Mouse (Mus musculus): ENCODE data around the gene Enpp6.
A peak's percentile ranks its signal among the peaks of the same experiment; 100 is the strongest.

Gene Enpp6

DNA sequence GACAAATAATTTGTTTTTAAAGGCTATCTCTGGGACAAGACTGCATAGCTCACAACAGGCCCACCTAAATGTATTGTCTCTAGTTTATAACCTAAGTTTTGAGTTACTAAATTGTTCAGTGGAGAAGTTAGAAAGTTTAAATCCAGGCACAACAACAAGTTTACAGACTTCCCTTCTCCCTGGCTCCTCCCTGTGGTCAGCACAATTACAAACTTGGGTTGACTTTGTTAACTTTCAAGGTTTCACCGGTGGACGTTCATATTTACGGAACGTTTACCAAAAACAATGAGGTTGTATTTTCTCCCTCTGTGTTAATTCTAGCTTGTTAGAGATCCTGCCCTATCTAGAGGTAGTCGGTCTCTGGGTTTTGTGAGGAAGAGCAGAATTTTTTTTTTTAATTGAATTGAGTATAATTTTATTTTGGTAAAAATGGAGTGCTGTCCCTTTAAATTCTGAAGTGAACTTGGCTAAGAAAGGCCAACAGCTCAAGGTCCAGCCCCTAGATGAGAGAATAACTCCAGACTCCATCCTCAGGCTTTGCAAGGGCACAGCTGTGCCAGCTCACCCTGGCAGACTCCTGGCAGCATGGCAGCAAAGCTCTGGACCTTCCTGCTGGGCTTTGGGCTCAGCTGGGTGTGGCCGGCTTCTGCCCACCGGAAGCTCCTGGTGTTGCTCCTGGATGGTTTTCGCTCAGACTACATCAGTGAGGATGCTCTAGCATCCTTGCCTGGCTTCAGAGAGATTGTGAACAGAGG, at the start of gene Enpp6:
Gene Enpp6, plus strand, starts transcription at position 502 of the 755 bp plus-strand sequence.
- no peak for DNase-seq (ENCODE audit: low spot score in 2 of 2)

DNA sequence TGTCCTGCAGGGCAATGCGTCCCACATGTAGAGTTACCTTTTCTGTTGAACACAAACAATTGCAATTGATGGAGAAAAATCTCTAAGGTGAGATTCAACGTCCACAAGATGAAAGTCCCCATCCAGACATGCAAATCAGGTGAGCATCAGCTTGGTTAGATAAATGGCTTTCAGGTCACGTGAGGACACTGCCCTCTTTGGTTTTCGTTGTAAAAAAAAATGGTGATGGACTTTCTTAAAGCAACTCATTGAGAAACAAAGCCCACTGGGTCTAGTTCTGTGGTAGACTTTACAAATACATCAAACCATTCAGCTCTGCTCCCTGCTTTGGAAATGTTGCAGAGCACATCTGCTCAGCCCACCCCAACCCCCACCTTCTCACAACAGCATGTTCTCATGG, 48.5 kb upstream of the Enpp6 start:
- no peak for DNase-seq (ENCODE audit: low spot score in 2 of 2)

DNA sequence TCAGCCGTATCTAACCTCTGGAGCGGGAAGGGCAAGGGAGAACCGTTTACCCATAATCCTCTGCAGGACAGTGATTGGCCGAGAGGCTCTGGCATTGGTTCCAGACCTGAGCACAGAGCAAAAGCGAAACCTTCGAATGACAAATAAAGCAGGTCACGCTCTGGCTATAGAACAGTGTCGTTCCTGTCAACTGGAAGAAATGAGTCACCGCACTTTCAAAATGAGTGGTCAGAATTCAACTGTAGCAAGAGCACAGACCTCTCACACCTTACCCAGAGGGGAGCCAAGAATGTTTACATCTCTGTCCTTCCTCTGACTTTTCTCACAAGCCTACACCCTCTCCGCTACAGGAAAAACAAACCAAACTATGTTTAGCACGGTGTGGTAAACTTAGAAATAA, 45.4 kb upstream of the Enpp6 start:
- DNase-seq (ENCODE audit: low spot score in 2 of 2) = no peak

DNA sequence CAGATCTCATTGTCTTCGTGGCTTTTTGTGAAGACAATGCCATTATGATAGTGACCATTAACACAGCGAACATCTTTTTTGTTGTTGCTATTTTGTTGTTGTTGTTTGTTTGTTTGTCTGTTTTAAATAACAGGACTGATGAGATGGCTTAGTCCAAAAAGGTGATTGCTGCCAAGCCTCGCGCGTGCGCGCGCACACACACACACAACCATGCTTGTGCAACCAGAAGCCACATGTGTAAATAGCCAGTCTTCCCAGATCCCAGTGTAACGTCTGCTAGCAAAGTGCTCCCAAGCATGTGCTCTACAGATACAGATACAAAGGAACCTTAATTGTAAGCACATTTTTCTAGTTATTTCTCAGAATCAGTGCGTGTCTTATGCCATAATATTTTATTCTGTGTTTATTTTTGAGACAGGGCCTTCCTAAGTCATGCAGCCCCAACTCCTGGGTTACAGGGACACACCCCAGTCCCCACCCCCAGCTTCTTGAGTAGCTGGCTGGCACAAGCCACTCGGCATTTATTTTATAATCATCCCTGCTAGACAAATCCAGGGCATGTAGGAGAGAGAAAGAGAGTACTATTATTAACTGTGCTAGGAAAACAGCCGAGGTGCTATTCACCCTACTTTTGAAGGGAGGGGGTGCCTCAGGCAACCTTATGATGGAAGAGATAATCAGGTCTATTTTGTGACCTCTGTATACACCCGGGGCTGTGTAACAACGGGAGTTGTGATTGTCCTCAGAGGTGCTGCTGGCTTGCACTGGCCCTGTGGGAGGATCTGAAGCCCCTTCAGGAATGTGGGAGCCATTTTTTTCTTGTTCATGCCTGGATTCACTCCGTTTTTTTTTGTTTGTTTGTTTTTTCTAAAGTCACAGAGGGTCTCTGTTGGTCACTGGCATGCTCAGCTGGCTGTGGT, 44.7 kb upstream of the Enpp6 start:
- no peak for DNase-seq (ENCODE audit: low spot score in 2 of 2)

DNA sequence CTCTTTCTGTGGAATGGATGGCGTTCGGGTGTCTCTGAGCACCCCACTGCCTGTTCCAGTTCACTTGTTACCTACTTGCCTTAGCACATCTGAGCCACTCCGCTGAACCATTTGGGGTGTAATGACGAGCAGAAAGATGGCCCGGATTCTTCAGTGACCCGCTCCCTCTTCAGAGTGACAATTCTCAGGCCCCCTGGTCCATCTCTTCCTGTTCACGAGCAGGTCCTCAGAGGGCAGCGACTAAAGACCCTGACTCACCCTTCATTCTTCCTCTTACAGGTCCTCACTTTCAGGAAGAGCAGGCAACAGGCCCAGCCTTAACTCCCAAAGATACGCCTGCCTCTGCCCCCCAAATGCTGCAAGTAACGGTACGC, 44.0 kb upstream of the Enpp6 start:
- no peak for DNase-seq (ENCODE audit: low spot score in 2 of 2)

DNA sequence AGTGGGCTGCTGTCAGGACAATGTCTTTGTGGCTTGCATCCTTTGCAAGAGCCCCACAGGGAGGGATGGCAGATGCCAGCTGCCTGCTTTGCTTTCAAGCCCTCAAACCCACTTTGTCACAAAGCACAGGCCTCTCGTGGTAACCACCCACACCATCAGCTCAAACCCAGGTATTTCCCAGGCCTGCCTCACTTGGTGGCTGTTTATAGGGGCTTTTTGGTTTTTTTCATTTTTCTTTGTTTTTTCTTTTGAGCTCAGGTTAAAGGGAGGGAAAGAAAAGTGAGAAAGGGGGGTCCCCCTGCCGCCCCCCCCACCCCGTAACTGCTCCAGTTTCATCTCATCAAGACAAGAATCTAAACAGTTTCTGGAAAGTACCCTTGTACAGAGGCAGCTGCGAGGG, 43.4 kb upstream of the Enpp6 start:
- DNase-seq (ENCODE audit: low spot score in 2 of 2) = no peak

DNA sequence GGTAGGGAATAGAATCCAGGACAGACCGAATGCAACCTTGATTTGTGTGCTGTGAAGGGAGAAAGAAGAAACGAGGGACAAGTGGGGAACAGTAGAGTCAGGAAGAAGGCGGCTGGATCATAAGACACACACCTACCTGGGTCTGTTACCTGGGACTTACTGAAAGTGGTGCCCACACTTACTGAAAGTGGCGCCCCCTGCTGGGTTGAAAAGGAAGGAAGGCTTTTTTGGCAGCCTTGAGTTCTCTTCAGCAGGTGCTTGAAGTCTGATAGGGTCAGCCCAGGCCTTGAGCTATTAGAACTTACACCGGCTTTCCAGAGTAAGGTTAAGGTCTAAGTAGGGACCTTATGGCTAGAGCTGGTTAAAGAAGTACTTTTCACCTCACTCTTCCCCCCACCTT, 40.5 kb upstream of the Enpp6 start:
- no peak for DNase-seq (ENCODE audit: low spot score in 2 of 2)

DNA sequence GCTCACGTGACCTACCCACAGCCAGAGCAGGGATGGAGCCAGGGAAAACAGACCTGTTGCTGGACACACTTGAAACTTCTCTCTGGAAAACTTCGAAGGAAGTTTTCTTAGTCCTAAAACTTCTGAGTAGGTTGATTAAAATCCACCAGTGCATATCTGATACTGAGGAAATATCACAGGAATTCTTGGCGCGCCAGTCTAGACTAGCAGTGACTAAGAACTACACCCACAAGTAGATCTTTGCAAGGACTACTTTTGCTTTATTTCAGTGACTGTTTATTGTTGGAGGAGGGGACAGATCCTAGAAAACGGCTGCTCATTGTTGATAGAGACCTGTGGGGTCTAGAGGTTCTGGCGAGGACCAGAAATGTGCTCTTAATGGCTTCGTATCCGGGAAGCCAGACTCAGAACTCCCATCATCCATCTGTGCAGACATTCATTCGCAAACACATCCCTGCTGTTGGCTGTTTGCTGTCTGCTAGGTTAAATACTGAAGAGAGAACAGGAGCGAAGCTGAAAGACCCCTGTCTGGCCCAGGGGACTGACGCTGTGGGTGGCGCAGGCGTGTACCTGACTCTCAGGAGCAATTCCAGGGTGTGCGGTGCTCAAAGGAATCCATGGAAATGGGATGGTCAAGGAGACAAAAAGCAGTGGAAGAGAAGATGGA, 38.5 kb upstream of the Enpp6 start:
- no peak for DNase-seq (ENCODE audit: low spot score in 2 of 2)

DNA sequence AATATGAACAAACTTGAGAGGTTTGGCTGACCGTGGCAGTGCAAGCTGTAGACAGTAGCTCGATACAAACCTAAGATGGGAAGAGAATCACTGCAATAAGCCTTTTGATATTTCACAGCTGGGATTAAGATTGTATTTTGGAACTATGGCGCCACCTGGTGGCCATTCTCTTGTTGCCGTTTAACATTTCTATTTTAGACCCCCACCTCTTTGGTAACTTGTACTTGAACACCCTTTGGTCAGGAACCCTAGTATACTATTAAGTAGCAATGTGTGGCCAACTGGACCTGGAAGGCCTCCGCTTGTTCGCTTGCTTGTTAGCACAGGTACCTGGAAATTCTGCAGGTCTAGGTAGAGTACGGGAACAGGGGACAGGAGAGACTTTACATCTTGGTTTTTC, 33.2 kb upstream of the Enpp6 start:
- DNase-seq (ENCODE audit: low spot score in 2 of 2) = peak; percentile 45 to 77

DNA sequence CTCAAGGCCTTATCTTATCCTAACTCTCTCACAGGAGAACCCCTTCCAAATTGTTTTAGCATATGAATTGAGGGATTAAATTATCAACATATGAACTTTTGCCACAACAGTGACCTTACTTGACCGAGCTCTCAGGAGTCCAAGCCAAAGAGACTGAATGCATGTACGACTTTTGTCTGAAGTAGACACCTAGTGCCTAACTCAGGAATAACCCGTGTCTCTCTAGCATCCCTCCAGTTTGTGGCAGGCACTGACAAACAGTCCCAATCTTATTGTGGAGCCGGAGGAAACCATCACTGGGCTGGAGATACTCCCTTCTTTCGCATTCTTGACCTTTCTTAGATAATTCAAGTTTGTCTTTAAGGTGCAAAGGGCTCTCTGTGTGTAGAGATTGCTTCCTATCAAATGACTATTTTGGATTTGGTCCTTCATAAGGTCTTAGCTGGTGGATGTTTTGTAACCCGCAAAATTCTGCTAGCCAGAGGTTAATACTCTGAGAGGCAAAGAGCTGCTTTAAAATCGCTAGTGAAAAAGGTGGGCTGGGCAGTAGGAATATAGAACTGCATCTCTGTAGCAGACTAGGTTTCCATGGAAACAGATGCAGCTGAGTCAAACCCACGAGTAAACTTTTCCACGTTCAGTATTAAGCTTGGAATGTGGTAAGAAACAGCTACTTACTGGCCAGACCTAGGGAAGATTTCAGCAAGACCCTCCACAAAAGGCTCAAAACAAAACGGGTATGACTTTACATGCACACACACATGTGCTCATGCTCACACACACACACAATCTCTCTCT, 23.9 kb upstream of the Enpp6 start:
- no peak for DNase-seq (ENCODE audit: low spot score in 2 of 2)

DNA sequence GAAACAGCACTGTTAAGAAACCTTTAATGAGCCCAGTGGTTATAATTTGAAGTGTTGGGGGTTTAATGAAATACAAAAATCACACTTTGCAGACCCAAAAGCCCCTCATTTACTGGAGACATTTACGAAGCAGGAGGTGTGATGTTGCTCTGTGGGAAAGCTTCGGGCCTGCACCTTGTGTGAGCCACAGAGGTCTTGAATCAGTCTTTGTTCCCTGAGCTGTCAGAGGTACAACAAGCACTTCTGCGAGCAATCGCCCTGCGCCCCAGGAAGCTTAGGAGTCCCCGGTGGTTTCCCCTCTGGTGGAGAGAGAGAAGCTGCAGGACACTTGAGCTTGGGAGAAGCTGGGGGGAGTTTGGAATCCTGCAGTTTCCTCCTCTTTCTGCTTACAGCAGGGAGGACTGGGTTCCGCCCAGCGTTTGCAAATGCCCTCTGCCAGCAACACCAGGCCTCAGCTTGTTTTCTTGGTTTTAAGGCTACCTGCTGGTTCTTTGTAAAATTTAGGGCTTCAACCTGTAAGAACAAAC, 23.0 kb upstream of the Enpp6 start:
- DNase-seq (ENCODE audit: low spot score in 2 of 2) = no peak

DNA sequence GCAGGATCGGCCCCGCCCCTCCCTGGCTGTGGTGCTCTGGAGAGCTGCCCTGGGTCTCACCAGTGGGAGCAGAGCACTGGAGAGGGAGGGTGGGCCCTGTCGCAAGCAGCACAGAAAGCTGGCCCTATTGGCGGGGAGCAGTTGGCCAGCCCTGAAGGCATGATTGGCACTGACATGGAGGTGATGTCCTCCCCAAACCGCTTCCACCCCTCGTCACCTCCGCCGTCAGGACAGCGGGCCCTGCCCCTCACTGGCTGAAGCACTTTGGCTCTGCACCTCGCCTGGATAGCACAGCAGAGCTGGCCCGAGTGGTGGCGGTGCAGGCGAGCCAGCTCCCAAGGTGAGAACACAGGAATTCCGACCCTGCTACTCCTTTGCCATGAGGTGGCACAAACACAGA, 20.9 kb upstream of the Enpp6 start:
- no peak for DNase-seq (ENCODE audit: low spot score in 2 of 2)

DNA sequence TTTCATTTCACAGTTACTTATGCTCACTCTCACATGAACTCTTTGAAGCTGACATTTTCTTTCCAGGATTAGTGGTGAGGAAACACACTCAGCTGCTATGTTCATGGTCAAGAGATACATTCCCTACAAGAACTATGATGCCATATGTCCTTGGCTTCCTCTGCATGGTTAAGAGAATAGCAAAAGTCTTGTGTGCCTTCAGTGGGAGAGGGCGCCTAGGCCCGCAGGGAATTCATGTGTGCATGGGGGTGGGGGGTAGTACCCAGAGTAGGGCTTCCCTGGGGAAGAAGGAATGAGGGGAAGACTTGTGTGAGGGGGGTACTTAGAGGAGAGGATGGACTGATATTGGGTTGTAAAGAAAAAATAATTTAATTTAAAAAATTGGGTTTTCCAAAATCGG, 18.0 kb upstream of the Enpp6 start:
- DNase-seq (ENCODE audit: low spot score in 2 of 2) = no peak

DNA sequence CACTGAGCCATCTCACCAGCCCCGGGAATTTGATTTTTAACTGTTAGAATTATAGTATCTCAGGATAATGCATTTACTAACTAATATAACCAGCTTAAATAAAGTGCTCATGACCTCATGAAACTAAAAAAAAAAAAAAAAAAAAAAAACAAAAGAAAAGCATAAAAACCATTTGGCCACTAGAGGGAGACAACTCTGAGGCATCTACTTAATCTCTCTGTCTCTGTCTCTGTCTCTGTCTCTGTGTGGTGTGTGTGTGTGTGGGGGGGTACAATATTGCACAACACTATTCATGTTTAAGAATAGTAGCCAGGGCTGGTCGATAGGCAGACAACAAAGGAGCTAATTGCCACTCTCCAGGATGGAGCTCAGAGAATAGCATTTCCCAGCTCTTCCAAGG, 17.3 kb upstream of the Enpp6 start:
- DNase-seq (ENCODE audit: low spot score in 2 of 2) = no peak

DNA sequence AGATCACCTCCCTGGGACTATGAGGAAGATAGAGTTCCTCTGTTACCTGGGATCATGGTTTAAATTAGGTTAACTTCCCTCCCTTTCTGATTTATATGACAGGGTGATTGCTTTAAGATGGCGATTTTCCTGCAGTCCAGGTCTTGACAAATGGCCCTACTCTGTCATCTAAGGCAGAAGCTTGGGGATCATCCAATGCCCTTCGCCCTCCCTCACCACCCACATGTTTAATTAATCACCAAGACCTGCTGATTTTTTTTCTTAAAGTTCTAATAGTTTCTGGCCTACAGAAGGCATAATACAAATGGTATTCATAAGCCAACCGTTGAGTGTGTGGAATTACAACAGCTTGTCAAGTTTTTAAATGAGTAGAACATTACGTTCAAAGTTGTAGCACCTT, 9.3 kb upstream of the Enpp6 start:
- DNase-seq (ENCODE audit: low spot score in 2 of 2) = no peak

DNA sequence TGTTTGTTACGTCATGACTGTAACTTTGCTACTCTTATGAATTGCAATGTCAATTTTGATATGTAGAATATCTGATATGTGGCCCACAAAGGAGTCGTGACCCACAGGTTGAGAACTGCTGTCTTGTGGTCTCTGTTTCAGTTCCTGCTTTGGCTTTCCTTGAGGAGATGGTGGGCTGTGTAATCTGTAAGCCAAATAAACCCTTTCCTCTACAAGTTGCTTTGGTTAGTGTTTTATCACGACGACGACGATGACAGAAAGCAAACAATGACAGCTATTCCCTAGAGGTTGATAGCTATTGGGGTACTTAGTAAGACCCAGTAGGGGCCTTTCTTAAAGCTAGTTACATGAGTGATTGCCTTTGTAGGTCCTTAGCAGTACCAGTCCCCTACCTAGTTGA, 4.5 kb upstream of the Enpp6 start:
- no peak for DNase-seq (ENCODE audit: low spot score in 2 of 2)

DNA sequence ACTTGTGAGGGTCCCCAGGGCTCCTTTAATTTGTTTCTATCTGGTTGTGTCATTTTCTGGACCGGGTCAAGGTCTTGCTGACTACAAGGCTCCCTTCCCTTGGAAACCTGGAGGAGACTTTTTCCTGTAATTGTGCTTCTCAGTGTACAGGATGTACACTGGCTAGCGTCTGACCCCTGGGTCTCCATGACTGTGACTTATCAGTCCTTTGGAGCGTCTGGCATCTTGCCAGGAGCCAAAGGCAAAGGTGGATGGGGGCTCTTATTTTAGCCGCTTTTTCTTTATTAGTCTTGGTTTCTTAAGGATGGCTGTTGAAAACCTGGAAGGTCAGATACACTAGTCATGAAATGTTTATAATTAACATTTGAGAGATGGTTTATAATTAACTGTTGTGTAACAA, 3.9 kb upstream of the Enpp6 start:
- DNase-seq (ENCODE audit: low spot score in 2 of 2) = no peak

DNA sequence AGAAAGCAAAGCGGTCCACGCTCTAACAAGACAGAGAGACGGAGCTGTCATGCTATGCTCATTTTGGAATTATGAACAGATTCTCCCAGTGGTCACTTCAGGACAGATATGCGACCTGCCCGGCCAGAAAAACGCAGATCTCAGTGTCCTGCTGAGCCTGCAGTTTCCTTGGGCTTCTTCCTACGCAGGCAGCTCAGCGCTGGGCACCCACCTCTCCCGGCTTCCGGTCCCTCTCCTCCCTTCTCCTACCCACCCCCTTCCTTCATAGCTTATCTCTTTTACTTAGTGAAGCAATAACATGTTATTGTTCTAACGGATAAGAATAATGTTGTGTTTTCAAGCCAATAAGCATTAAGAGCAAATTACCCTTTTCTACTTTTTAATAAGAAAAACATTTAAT, 2.0 kb upstream of the Enpp6 start:
- no peak for DNase-seq (ENCODE audit: low spot score in 2 of 2)

DNA sequence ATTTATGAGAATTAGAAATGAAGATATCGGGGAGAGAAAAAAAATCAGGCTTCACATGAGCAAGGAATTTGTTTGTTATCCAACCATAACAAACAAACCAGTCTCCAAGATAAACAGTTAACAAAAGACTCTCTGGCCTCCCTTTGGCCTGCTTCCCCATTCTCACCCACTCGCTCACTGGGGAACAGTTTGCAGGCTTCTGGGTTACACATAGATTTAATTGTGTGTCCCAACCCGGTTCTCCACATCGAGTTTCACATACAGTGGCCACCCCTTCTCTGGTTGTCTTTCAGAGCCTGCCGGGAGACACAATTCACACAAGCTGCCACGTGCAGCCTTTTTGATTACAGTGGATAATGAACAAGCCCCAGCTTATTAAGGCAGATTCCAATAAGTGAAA, 1.7 kb downstream of the Enpp6 start:
- DNase-seq (ENCODE audit: low spot score in 2 of 2) = no peak

DNA sequence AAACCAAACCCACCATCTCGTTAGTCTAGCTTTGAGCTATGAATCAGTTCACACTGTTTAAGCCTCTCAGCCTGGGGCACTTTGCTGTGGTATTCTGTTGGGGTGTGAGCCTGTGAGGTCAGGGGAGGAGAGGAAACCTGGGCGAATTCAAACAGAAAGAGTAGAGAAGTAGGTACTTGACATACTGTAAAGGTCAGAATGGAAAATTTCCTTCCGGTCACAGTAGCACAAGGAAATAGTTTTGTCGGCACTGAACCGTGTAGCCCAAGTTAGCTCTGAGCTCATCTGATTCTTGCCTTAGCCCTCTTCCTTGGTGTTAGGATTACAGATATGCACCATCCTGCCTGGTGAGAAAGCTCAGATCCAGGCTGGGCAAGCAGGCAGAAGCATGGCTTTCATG, 4.4 kb downstream of the Enpp6 start:
- no peak for DNase-seq (ENCODE audit: low spot score in 2 of 2)

DNA sequence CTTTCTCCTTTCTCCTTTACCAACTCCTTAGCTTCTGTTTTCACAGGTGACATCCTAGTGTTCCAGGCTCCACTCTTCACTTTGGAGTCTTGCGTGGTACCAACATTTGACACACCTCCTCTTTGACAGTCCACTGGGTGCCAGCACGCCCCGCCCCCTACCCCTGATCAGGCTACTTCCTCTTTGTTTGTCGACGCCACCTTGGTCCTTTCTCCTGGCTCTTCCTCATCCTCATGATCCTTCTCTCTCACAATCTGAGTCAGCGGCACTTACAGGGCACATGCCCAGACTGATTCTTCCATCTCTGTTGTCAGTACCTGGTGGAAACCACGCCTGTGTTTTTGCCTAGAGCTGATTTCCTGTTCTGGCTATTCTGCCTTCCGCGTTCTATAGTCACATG, 5.9 kb downstream of the Enpp6 start:
- DNase-seq (ENCODE audit: low spot score in 2 of 2) = no peak
